Comparison of ENCODE assay signal across 1 mouse cellular context in the genomic region with DNA sequence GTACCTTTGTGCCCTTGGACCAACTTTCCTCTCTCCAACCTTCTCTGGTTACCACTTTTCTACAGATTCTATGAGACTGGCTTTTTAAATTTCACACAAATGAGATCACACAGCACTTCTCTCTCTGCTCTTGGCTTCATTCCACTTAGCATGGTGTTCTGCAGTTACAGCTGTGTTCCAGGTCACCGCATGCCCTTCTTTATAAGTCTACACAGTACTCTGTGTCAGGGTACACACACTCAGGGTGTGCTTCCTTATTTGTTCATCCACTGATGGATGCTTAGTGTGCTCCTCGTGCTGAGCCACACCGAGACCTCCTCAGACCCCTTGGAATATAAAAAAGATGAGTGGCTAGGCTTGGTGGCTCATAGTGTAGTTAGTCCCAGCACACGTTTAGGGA.
TF ChIP-seq lines count a peak whose summit lies in the region.

No protein-coding gene starts in this region.

TF ChIP-seq in MEL, 35 proteins besides CTCF, POLR2A, EP300 and RAD21:
- peak; percentile 28; the same call in 1 of the 2 replicates for TF ChIP-seq MXI1 (IDR thresholded peaks at IDR 0.05; ENCODE audit: low read depth, low read length)
- TF ChIP-seq ZNF384 (IDR thresholded peaks at IDR 0.05; ENCODE audit: low read depth, low read length), result no peak
- TF ChIP-seq MAFK (IDR thresholded peaks at IDR 0.05; ENCODE audit: borderline replicate concordance, low read depth, low read length), result no peak
- no peak for TF ChIP-seq E2F4 (IDR thresholded peaks at IDR 0.05; ENCODE audit: borderline replicate concordance, low read depth, low read length)
- peak; percentile 85 for TF ChIP-seq ETS1 (IDR thresholded peaks at IDR 0.05; ENCODE audit: low read depth, low read length)
- peak; percentile 10; the same call in 1 of the 2 replicates for TF ChIP-seq MYC (IDR thresholded peaks at IDR 0.05; ENCODE audit: low read depth, low read length)
- 0 out of 2 replicates have a peak, but pooled peaks have one; percentile 32 for TF ChIP-seq SIN3A (IDR thresholded peaks at IDR 0.05; ENCODE audit: low read length)
- no peak for TF ChIP-seq ZKSCAN1 (IDR thresholded peaks at IDR 0.05; ENCODE audit: low read depth, low read length)
